Mouse (Mus musculus): ENCODE measurements at regions not wholly inside any gene's neighbourhood (a gene's known extent, or its start where the extent isn't known, plus 50 kb on each side); places are given as distances from the start of the nearest gene placed in this dataset.

GRCm38 (mm10) chr15:87102211-87102610, 441.9 kb upstream of the Fam19a5 start:
- DNase-seq, result no peak

DNA sequence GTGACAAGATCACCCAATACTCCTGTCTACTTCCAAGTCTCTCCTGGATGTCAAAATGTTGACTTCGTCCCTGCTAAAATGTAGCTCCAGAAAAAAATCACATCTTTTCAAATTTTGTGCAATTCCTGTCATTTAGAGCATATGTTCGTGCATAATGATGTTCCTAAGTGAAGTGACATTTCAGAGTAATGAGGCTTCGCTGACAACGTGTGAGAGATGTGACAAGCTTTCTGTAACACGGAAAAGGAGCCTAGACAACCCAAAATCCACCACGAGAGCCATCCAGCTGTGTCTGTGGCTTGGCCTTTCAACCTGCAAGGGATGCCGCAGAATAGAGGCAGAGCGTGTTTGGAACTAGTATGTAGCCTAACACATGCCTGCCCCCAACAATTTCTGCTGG, 438.1 kb upstream of the Fam19a5 start:
- DNase-seq, result no peak

GRCm38 (mm10) chr15:87107701-87108100, 436.4 kb upstream of the Fam19a5 start:
- no peak for DNase-seq

DNA sequence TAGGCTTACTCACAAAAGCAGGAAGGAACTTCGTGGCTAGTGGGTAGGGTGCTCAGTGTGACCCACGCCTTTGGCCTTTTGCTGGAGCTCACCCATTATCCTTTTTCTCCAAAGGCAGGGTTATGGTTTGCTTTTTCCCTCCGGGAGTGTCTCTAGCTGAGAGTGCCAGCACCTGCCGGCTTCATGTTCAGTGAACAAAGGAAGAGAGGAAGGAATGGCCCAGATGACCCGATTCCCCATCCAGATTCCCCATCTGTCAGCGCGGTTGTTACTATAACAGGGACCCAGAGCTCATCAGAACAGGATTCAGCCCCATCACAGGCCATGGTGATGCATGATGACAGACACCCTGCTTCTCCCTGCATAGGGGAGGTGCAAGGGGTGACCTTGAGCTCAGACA, 435.7 kb upstream of the Fam19a5 start:
- DNase-seq, result no peak

GRCm38 (mm10) chr15:87122656-87123055, 421.4 kb upstream of the Fam19a5 start:
- DNase-seq, result no peak

DNA sequence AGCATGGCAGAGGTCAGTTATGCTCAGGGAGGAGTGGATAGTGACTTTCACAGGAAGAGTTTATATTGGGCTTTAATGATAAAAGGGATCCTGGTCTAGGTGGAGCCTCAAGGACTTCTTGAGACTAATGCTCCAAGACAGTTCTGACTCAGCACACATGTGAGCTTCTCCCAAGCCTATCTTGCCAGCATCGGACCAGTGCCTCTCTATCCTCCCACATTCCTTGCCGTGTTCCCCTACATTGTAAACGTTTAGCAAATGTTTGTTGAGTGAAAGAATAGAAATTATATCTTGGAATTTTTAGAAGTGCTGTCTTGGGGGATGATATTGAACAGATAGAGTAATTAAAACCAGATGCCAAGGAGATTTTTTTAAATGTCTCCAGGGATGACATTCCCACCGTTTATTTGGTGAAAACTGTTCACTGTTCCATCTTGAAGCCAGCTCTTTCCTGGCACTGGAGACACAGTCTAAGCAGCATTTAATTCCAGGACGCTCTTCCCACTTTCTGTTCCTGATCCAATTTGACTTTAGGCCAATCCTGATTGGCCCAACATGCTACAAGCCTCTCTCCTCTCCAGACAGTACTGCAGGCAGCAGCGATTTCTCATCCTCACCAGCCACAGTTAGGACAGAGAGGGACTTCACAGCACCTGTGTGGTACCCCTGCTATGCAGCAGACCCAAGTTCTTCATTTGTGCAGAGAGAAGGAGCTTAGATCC, 418.5 kb upstream of the Fam19a5 start:
- peak; percentile 18 for DNase-seq

DNA sequence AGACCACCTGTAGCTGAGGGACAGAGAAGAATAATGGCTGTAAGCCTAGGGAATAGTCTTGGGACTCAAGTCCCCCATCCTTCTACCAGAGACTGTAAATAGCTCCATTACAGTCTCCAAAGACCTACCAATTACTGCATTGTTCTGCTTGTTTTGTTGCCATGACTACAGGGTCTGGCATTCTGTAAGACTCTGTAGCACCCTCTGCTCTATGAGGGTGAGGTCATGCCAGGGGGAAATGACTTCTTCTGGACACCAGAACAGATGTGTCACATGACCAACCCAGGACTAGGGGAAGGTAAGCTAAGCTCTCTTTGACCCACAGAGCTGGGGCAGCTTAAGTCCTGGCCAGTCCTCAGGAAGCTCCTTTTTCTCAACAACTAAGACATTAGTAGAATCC, 405.2 kb upstream of the Fam19a5 start:
- no peak for DNase-seq

DNA sequence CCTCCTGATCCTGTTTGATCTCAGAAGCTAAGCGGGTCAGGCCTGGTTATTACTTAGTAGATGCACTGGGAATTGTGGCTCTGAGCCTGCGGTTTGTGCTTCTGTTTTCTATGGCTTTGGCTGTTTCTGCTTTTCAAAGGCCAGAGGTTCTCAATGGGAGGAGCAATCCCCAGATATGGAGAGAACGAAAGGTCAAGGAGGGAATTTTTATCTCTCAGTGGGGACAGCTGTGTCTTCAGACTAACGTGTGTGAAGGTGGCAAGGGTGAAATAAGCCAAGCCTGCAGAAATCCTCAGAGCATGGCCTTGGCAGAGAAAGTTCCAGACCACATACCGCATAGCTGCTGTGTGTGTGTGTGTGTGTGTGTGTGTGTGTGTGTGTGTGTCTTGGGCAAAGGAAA, 375.0 kb upstream of the Fam19a5 start:
- DNase-seq, result no peak

DNA sequence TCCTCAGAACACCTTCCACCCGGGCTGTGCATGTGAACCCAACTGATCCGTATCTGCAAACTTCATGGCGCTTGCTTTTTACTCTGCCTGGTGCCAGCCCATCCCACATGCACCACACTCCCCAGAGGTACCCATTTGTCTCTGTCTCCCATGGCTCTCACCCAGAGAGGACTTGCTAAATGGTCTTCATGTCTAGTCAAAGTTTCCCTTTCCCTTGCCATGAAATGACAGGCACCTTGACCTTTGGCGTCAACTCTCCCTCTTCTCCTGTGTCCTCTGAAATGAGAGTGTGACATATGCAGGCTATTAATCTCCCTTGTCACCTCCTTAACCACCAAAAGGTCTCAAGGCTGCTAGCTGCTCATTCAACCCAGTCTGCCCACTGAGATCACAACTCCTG, 373.2 kb upstream of the Fam19a5 start:
- no peak for DNase-seq

- DNase-seq, result no peak
These were observed 371.0 kb upstream of the Fam19a5 start for GRCm38 (mm10) chr15:87173096-87173495.

- no peak for DNase-seq
These were observed 365.5 kb upstream of the Fam19a5 start for GRCm38 (mm10) chr15:87178646-87179045.

GRCm38 (mm10) chr15:87180836-87181235, 363.3 kb upstream of the Fam19a5 start:
- no peak for DNase-seq

DNA sequence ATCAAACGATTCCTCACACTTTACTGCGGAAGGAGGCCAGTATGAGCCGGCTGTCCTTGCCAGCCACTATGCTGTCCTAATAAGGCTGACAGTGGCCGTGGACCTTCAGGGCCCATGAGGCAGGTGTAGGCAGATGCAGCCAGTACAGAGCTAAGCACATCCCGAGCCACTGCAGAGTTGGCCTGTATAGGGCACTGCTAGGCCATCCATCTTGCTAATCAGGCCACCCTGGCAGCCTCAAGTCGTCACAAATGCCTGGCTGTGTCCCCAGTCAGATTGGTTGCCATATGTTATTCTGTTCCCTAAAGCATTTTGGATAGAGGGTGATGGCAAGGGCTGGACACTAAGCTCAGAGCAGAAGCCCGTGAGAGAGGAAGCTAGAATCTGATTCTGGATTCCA, 359.9 kb upstream of the Fam19a5 start:
- DNase-seq, result no peak

DNA sequence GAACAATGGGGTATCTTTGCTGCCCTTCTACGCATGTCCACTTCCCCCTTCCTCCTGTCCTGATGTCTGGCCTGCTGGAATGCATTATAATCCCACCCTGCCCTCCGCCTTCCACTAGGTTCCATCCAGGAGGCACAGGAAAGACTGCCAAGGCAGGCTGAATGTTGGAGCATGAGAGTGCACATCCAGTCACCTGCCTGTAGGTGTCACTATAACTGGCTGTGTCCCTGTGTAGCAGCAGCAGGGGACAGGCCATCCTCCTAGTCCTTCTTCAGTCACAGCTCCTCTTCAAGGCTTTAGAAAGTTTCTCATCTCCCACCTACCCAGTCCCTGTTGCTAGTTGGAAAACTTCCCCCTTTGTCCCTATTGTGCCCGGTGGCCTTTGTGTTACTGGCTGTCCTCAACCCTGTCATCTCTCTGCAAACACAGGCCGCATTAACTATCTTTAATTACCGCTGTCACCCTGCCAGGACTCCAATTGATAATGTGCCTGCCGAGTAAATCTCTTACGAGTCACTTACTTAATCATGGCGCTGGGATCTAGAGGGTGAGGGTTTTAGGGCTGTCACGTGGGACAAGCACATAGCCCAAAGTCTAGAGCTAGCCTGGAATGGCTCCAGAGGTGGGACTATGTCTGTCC, 355.2 kb upstream of the Fam19a5 start:
- DNase-seq, result no peak

DNA sequence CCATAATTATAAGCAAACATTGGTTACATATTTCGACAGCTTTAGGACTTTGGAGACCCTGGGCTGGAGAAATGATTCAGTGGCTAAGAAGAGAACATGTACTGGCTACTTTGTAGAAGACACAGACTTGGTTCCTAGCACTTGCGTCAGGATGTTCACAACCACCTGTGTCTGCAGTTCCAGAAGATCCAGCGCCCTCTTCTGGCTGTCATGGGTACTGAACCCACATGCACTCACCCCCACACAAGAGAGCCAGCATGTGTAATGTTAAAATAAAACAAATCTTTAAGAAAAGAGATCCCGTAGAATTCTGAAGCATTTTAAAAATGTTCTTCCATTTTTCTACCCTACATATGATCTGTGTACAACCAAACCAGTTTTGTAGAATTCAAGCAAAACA, 352.2 kb upstream of the Fam19a5 start:
- no peak for DNase-seq

GRCm38 (mm10) chr15:87196306-87196893, 347.7 kb upstream of the Fam19a5 start:
- DNase-seq, result no peak

DNA sequence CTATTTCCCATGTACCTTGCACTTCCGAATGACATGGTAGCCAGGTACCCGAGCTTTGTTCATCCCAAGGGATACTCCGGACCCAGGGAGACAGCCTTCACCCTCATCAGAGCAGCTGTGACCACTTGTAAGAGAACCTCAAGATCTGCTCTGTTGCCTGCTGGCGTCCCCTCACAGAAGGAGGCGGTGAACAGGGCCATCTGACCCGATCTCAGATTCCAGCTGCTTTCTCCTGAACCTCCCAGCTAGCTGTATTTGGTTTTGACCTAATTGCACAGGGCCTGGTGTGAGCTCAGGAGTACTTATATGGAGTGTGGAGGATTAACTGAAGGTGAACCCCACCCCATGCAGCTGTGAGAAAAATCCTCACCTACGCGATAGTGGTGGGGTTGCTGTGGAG, 344.5 kb upstream of the Fam19a5 start:
- DNase-seq, result no peak

GRCm38 (mm10) chr15:87200282-87201048, 343.6 kb upstream of the Fam19a5 start:
- DNase-seq, result no peak

GRCm38 (mm10) chr15:87201055-87201454, 343.0 kb upstream of the Fam19a5 start:
- DNase-seq, result no peak

DNA sequence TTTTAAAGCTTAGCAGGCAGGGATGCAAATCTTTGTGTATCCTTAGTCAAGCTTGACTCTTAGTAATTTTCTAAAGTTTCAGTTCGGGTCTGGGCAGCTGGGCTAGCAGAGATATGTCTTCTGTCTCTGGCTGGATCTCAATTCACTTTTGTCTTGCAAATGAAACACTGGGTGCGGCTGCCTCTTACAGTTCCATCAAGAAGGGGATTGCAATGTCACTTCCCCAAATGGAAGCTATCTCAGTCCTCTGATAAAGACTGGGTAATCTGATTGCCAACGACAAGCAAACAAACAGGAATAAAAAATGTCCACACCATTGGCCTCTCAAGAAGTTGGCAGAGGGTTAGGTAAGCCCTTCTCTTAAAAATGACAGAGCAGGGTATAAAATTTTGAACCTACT, 314.1 kb upstream of the Fam19a5 start:
- DNase-seq, result no peak

GRCm38 (mm10) chr15:87236096-87236495, 308.0 kb upstream of the Fam19a5 start:
- DNase-seq, result no peak

DNA sequence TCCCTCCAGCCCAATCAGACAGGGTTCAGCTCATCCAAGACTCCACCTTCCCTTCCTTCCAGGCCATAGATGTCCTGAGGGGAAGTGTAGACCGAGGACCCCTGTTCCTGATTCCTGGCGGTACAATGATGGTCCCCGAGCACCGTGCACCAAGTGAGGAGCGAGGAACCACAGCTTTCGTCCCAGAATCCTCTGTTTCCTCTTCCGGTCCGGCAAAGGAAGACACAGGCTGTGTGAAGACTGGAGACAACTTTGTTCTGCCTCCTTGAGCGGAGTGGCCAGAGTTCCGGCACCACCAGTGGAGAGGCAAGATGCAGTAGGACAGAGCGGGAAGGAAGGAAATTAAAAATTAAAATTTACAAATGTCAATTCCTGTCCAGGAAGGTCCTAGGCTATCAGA, 305.0 kb upstream of the Fam19a5 start:
- no peak for DNase-seq

GRCm38 (mm10) chr15:87261497-87261896, 282.6 kb upstream of the Fam19a5 start:
- no peak for DNase-seq

DNA sequence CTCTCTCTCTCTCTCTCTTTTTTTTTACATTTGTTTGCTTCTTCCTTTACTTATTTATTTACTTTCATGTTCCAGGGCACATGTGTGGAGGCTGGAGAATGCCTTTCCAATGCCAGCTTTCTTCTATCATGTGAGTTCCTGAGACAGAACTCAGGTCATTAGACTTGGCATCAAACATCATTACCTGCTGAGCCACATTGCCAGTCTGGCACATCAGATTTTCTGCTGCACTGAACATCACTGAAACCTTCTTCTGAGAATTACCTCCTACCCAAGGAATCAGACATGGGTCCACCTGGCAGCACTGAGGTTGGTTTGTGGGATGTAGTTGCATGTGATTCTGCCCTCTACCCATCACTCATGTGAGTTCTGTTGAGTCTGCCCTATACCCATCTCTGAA, 279.2 kb upstream of the Fam19a5 start:
- DNase-seq, result no peak
